In genomic region chr1:65118150-65118913, GRCm38 (mm10) we compare ENCODE assay signal across 19 mouse cellular contexts. TPM values are rescaled to one million over a fixed set of nuclear protein-coding genes. Genes with fewer than 3 reads are reported as not detected.
DNase-seq lines count a peak whose midpoint lies in the region; ATAC-seq and TF ChIP-seq lines count a peak whose summit lies in the region.
"Had no signal": no experiment of that assay in that cellular context is flagged by ENCODE, and none has a peak within 500 bp of the region (broad histone marks: within the 10 kb centered on the region; RNA-seq: fewer than 3 reads in every experiment).

No protein-coding gene starts in this region.

- H3K4me1 ChIP-seq in kidney, embryonic 14.5 days (ENCODE audit: control insufficient read depth, insufficient read depth, low read length) = no peaks in the 10 kb centered on the region
- H3K4me1 ChIP-seq in small intestine, adult 2 months (ENCODE audit: control insufficient read depth, insufficient read depth, insufficient read length, low read length) = peaks cover 20% of the 10 kb centered on the region; the same call in 1 of the 2 replicates
- H3K4me1 ChIP-seq: forebrain, embryonic 15.5 days; limb, embryonic 12.5 days had no signal

- no peak overlapping the region for H3K4me2 ChIP-seq in kidney, embryonic 14.5 days (replicated peaks; ENCODE audit: low read depth, low read length)
- H3K4me2 ChIP-seq: forebrain, embryonic 15.5 days; heart, embryonic 12.5 days; limb, embryonic 12.5 days; neural tube, embryonic 13.5 days had no signal

- DNase-seq in 416B (ENCODE audit: low read depth) = peak; percentile 28
- DNase-seq in fat pad, adult 2 months (ENCODE audit: extremely low read depth, low read depth, low spot score) = peak; percentile 86
- no peak for DNase-seq in frontal cortex, postnatal 14 days (ENCODE audit: low spot score in 2 of 2)
- no peak for DNase-seq in lung, postnatal 14 days
- DNase-seq in lung, postnatal 10 days = no peak
- DNase-seq: cerebellum, adult 2 months; gastrocnemius, postnatal 36 days; lung, adult 18-20 months; retina, postnatal 1 day; thymus, postnatal 25 days had no signal

- no peaks in the 10 kb centered on the region for H3K9me3 ChIP-seq in kidney, embryonic 14.5 days (ENCODE audit: control insufficient read depth, low read length)
- H3K9me3 ChIP-seq: forebrain, embryonic 15.5 days; heart, embryonic 12.5 days; hindbrain, embryonic 10.5 days; limb, embryonic 12.5 days; megakaryocyte, embryonic 14.5 days; neural tube, embryonic 13.5 days had no signal

- no peak for TF ChIP-seq POLR2A in small intestine, adult 2 months (IDR thresholded peaks at IDR 0.05; ENCODE audit: low read depth, low read length)

- TF ChIP-seq CTCF in small intestine, adult 2 months (IDR thresholded peaks at IDR 0.05; ENCODE audit: extremely low read depth, insufficient read length, insufficient replicate concordance, low read depth, low read length) = no peak

- H3K9ac ChIP-seq in kidney, embryonic 14.5 days (ENCODE audit: low read depth, low read length) = no peak overlapping the region
- H3K9ac ChIP-seq: forebrain, embryonic 15.5 days; heart, embryonic 12.5 days; limb, embryonic 12.5 days; neural tube, embryonic 13.5 days had no signal

- peak; percentile 66; the same call in 1 of the 2 replicates for ATAC-seq in kidney, embryonic 14.5 days (ENCODE audit: low FRiP score, low TSS enrichment)
- ATAC-seq: forebrain, embryonic 15.5 days; inflammation-experienced regulatory T-cells, adult 6 months had no signal

- no peaks in the 10 kb centered on the region for H3K36me3 ChIP-seq in kidney, embryonic 14.5 days (ENCODE audit: control insufficient read depth, insufficient read depth, low read length)
- H3K36me3 ChIP-seq in small intestine, adult 2 months (ENCODE audit: control insufficient read depth, insufficient read depth, low read length) = no peaks in the 10 kb centered on the region
- H3K36me3 ChIP-seq: forebrain, embryonic 15.5 days; heart, embryonic 12.5 days; hindbrain, embryonic 10.5 days; limb, embryonic 12.5 days; neural tube, embryonic 13.5 days had no signal

- WGBS in kidney, embryonic 14.5 days = 60% methylated on average over 8 of the region's 8 CpGs
- 26% methylated on average over 8 of the region's 8 CpGs for WGBS in small intestine, adult 2 months

- no peak overlapping the region for H3K4me3 ChIP-seq in kidney, embryonic 14.5 days (ENCODE audit: low read length)
- H3K4me3 ChIP-seq in small intestine, adult 2 months (ENCODE audit: low read depth, low read length) = no peak overlapping the region
- H3K4me3 ChIP-seq: forebrain, embryonic 15.5 days; heart, embryonic 12.5 days; hindbrain, embryonic 10.5 days; limb, embryonic 12.5 days; megakaryocyte, embryonic 14.5 days; neural tube, embryonic 13.5 days had no signal

- no peaks in the 10 kb centered on the region for H3K27me3 ChIP-seq in kidney, embryonic 14.5 days (ENCODE audit: control insufficient read depth, insufficient read depth, low read length)
- no peaks in the 10 kb centered on the region for H3K27me3 ChIP-seq in small intestine, adult 2 months (ENCODE audit: control insufficient read depth, insufficient read depth, low read length)
- H3K27me3 ChIP-seq: forebrain, embryonic 15.5 days; heart, embryonic 12.5 days; limb, embryonic 12.5 days; megakaryocyte, embryonic 14.5 days; neural tube, embryonic 13.5 days had no signal

- no peak overlapping the region for H3K27ac ChIP-seq in kidney, embryonic 14.5 days (ENCODE audit: low read depth, low read length)
- H3K27ac ChIP-seq in small intestine, adult 2 months (ENCODE audit: insufficient read depth, low read depth, low read length) = peak overlapping the region; percentile 99
- H3K27ac ChIP-seq: forebrain, embryonic 15.5 days; hindbrain, embryonic 10.5 days; limb, embryonic 12.5 days; neural tube, embryonic 13.5 days had no signal

RNA-seq across cellular contexts. Expression of gene Gm28845, which starts 1.0 kb away (rescaled TPM):
- polyA plus RNA-seq in kidney, embryonic 14.5 days (2014; fragmentation: Nextera tagmentation; extraction: Ambion mirVana) = not detected in 2 replicates
- not detected in 2 replicates for polyA plus RNA-seq in small intestine, adult 2 months (2012; rRNA removed)
- polyA plus RNA-seq: forebrain, embryonic 15.5 days; heart, embryonic 12.5 days; hindbrain, embryonic 10.5 days; inflammation-experienced regulatory T-cells, adult 6 months; limb, embryonic 12.5 days; neural tube, embryonic 13.5 days had no signal

RNA-seq across cellular contexts. Expression of gene D630023F18Rik, which starts 4.7 kb away (rescaled TPM):
- 0.36 and 1.1 TPM in 2 replicates for polyA plus RNA-seq in kidney, embryonic 14.5 days (2014; fragmentation: Nextera tagmentation; extraction: Ambion mirVana)
- 0.04 TPM in 1 of 2 replicates, not detected in the other for polyA plus RNA-seq in small intestine, adult 2 months (2012; rRNA removed)
- polyA plus RNA-seq: inflammation-experienced regulatory T-cells, adult 6 months had no signal

RNA-seq across cellular contexts. Expression of gene Cryga, which starts 15.2 kb away (rescaled TPM):
- not detected in 2 replicates for polyA plus RNA-seq in kidney, embryonic 14.5 days (2014; fragmentation: Nextera tagmentation; extraction: Ambion mirVana)
- not detected in 2 replicates for polyA plus RNA-seq in small intestine, adult 2 months (2012; rRNA removed)
- polyA plus RNA-seq: forebrain, embryonic 15.5 days; heart, embryonic 12.5 days; hindbrain, embryonic 10.5 days; inflammation-experienced regulatory T-cells, adult 6 months; limb, embryonic 12.5 days; neural tube, embryonic 13.5 days had no signal

RNA-seq across cellular contexts. Expression of gene Crygb, which starts 36.2 kb away (rescaled TPM):
- polyA plus RNA-seq in kidney, embryonic 14.5 days (2014; fragmentation: Nextera tagmentation; extraction: Ambion mirVana) = not detected in 2 replicates
- not detected in 2 replicates for polyA plus RNA-seq in small intestine, adult 2 months (2012; rRNA removed)
- polyA plus RNA-seq: cerebellum, adult 2 months; forebrain, embryonic 15.5 days; hindbrain, embryonic 10.5 days; inflammation-experienced regulatory T-cells, adult 6 months; limb, embryonic 12.5 days had no signal

RNA-seq across cellular contexts. Expression of gene Crygc, which starts 44.8 kb away (rescaled TPM):
- not detected in 2 replicates for polyA plus RNA-seq in kidney, embryonic 14.5 days (2014; fragmentation: Nextera tagmentation; extraction: Ambion mirVana)
- not detected in 2 replicates for polyA plus RNA-seq in small intestine, adult 2 months (2012; rRNA removed)
- polyA plus RNA-seq: cerebellum, adult 2 months; forebrain, embryonic 15.5 days; heart, embryonic 12.5 days; inflammation-experienced regulatory T-cells, adult 6 months; limb, embryonic 12.5 days; neural tube, embryonic 13.5 days had no signal

Comparison
In these comparisons a context has a peak if more than half of its experiments do, and no peak if none do; other contexts are left out.
1. DNase-seq: peak in 416B (single experiment) and fat pad, adult 2 months (single experiment); none in frontal cortex, postnatal 14 days (0 of 2), lung, postnatal 14 days (single experiment) and lung, postnatal 10 days (single experiment).